Comparison of ENCODE assay signal across 8 mouse cellular contexts in the genomic region with DNA sequence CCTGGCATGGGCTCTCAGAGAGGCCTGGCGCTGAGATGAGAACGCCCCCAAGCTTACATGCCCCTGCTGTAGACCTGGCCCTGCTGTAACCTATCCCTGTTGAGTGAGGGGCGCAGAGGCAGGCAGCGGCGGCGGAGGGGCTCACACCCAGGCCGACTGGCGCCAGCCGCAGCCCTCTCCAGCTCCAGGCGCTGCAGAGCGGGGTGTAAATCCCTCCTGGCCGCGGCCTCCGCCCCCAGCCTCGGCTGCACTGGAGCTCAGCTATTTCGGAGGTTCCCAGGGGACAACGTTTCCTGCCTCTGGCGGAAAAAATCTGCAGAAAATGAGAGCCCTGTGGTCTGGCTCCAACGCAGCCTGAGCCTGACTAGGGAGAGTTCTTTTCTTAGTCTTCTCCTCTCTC. TPM values are rescaled to one million over a fixed set of nuclear protein-coding genes. Genes with fewer than 3 reads are reported as not detected.
DNase-seq lines count a peak whose midpoint lies in the region; ATAC-seq lines count a peak whose summit lies in the region.

No protein-coding gene starts in this region.

- H3K36me3 ChIP-seq in hindbrain, embryonic 13.5 days, result no peaks in the 10 kb centered on the region
- no peaks in the 10 kb centered on the region for H3K36me3 ChIP-seq in neural tube, embryonic 14.5 days (ENCODE audit: control insufficient read depth, insufficient read depth, low read length)

- H3K9me3 ChIP-seq in hindbrain, embryonic 13.5 days, result no peaks in the 10 kb centered on the region
- no peaks in the 10 kb centered on the region for H3K9me3 ChIP-seq in neural tube, embryonic 14.5 days (ENCODE audit: control insufficient read depth, low read length)

- H3K9ac ChIP-seq in hindbrain, embryonic 13.5 days, result peak overlapping the region; percentile 49
- H3K9ac ChIP-seq in neural tube, embryonic 14.5 days (replicated peaks; ENCODE audit: low read depth, low read length), result no peak overlapping the region

- ATAC-seq in hindbrain, embryonic 13.5 days (ENCODE audit: low FRiP score), result no peak; the same call in 1 of the 2 replicates
- ATAC-seq in neural tube, embryonic 14.5 days (ENCODE audit: low read depth), result peak; percentile 14; the same call in 1 of the 2 replicates

- peak; percentile 62 for DNase-seq in adrenal gland, adult 2 months
- DNase-seq in adrenal gland, postnatal 4 days (ENCODE audit: low spot score in 2 of 2), result no peak
- peak; percentile 82 for DNase-seq in forelimb bud, embryonic 11.5 days (ENCODE audit: low read depth, low spot score)
- peak; percentile 49 for DNase-seq in liver
- DNase-seq in layer of hippocampus, adult 9-10 months (ENCODE audit: low spot score), result no peak
- no peak for DNase-seq in retina, embryonic 14.5 days (ENCODE audit: low spot score)

- 25% methylated on average over 19 of the region's 19 CpGs for WGBS in hindbrain, embryonic 13.5 days
- 19% methylated on average over 19 of the region's 19 CpGs for WGBS in neural tube, embryonic 14.5 days

- peaks cover 31% of the 10 kb centered on the region for H3K4me1 ChIP-seq in hindbrain, embryonic 13.5 days (replicated peaks)
- H3K4me1 ChIP-seq in neural tube, embryonic 14.5 days (ENCODE audit: control insufficient read depth, insufficient read depth, low read length), result 0 out of 2 replicates have a peak, but pooled peaks cover 3% of the 10 kb centered on the region

- H3K27me3 ChIP-seq in hindbrain, embryonic 13.5 days, result peaks cover 8% of the 10 kb centered on the region; the same call in 1 of the 2 replicates
- H3K27me3 ChIP-seq in neural tube, embryonic 14.5 days (ENCODE audit: control insufficient read depth, insufficient read depth, low read length), result no peaks in the 10 kb centered on the region

- no peak overlapping the region for H3K4me3 ChIP-seq in hindbrain, embryonic 13.5 days
- H3K4me3 ChIP-seq in neural tube, embryonic 14.5 days (ENCODE audit: low read depth, low read length), result no peak overlapping the region

- no peak overlapping the region for H3K27ac ChIP-seq in hindbrain, embryonic 13.5 days
- no peak overlapping the region for H3K27ac ChIP-seq in neural tube, embryonic 14.5 days (ENCODE audit: low read depth, low read length)

- peak overlapping the region; percentile 34 for H3K4me2 ChIP-seq in hindbrain, embryonic 13.5 days
- peak overlapping the region; percentile 29; the same call in 1 of the 2 replicates for H3K4me2 ChIP-seq in neural tube, embryonic 14.5 days (ENCODE audit: low read depth, low read length)

RNA-seq across cellular contexts. Expression of a gene that starts 27.7 kb away (rescaled TPM):
- total RNA-seq in adrenal gland, adult 2 months (2021), result 10 to 100 TPM in 1 of 2 experiments, 1 to 10 TPM in 1; 6.7 to 10.1 TPM
- polyA plus RNA-seq in adrenal gland, adult 2 months (2012; rRNA removed), result 45.2 and 45.3 TPM in 2 replicates
- 10 to 100 TPM; 13.2 to 14.8 TPM for total RNA-seq in adrenal gland, postnatal 4 days (2021)
- polyA plus RNA-seq in hindbrain, embryonic 13.5 days (2015; fragmentation: Nextera tagmentation; extraction: Ambion mirVana), result 7.5 and 7.9 TPM in 2 replicates
- polyA plus RNA-seq in neural tube, embryonic 14.5 days (2014; fragmentation: Nextera tagmentation; extraction: Ambion mirVana), result 0.66 and 6.5 TPM in 2 replicates

Comparison
In these comparisons a context has a peak if more than half of its experiments do, and no peak if none do; other contexts are left out.
1. DNase-seq: peak in adrenal gland, adult 2 months (single experiment), forelimb bud, embryonic 11.5 days (single experiment) and liver (single experiment); none in adrenal gland, postnatal 4 days (0 of 2), layer of hippocampus, adult 9-10 months (single experiment) and retina, embryonic 14.5 days (single experiment).